Mouse (Mus musculus): ENCODE data around the gene Fbp2. TPM values are rescaled to one million over a fixed set of nuclear protein-coding genes. Genes with fewer than 3 reads are reported as not detected.

The Fbp2 gene
- polyA plus RNA-seq, 2 experiments = 0.02 TPM; not detected in 1

GRCm38 (mm10) chr13:62877247-62877646 is 19.0 kb upstream of the Fbp2 start:
- 32% methylated on average over 5 of the region's 5 CpGs for WGBS (ENCODE audit: insufficient replicate concordance)
- H3K4me1 ChIP-seq (replicated peaks; ENCODE audit: control insufficient read depth in 2 of 2, insufficient read depth in 2 of 2, low read length in 1 of 2) = 0 out of 4 replicates have a peak, but pooled peaks cover 0 to 2% of the 10 kb centered on the region in 2 experiments
- H3K9me3 ChIP-seq (ENCODE audit: control insufficient read depth, low read length) = no peaks in the 10 kb centered on the region
- H3K4me3 ChIP-seq (ENCODE audit: insufficient read depth in 1 of 2, low read depth in 2 of 2, low read length in 2 of 2) = no peak overlapping the region
- no peaks in the 10 kb centered on the region for H3K36me3 ChIP-seq (replicated peaks; ENCODE audit: control insufficient read depth, insufficient read depth, low read depth)
- no peaks in the 10 kb centered on the region for H3K27me3 ChIP-seq (ENCODE audit: control insufficient read depth, insufficient read depth, low read length)
- H3K4me2 ChIP-seq (ENCODE audit: low read depth) = no peak overlapping the region
- H3K9ac ChIP-seq (replicated peaks) = no peak overlapping the region
- DNase-seq (ENCODE audit: low read depth in 3 of 3, low spot score in 3 of 3) (no peak), ATAC-seq (ENCODE audit: insufficient read depth) (no peak)
- no peak for TF ChIP-seq CTCF (IDR thresholded peaks at IDR 0.05; ENCODE audit: low read depth)
- H3K27ac ChIP-seq = no peak overlapping the region

- WGBS (ENCODE audit: insufficient replicate concordance) = 58% methylated on average over 1 of the region's 1 CpGs
- no peaks in the 10 kb centered on the region for H3K36me3 ChIP-seq (replicated peaks; ENCODE audit: control insufficient read depth, insufficient read depth, low read depth)
- H3K4me1 ChIP-seq (replicated peaks; ENCODE audit: control insufficient read depth in 2 of 2, insufficient read depth in 2 of 2, low read length in 1 of 2) = 0 out of 4 replicates have a peak, but pooled peaks cover 0 to 2% of the 10 kb centered on the region in 2 experiments
- no peak overlapping the region for H3K27ac ChIP-seq
- no peak overlapping the region for H3K9ac ChIP-seq (replicated peaks)
- H3K4me2 ChIP-seq (ENCODE audit: low read depth) = no peak overlapping the region
- DNase-seq (ENCODE audit: low read depth in 3 of 3, low spot score in 3 of 3) (no peak), ATAC-seq (ENCODE audit: insufficient read depth) (no peak)
- no peak for TF ChIP-seq EP300 (IDR thresholded peaks at IDR 0.05; ENCODE audit: low read depth)
- no peak for TF ChIP-seq CTCF (IDR thresholded peaks at IDR 0.05; ENCODE audit: low read depth)
- no peak overlapping the region for H3K4me3 ChIP-seq (ENCODE audit: insufficient read depth in 1 of 2, low read depth in 2 of 2, low read length in 2 of 2)
- no peaks in the 10 kb centered on the region for H3K9me3 ChIP-seq (ENCODE audit: control insufficient read depth, low read length)
- H3K27me3 ChIP-seq (ENCODE audit: control insufficient read depth, insufficient read depth, low read length) = no peaks in the 10 kb centered on the region
These were observed 17.9 kb upstream of the Fbp2 start for GRCm38 (mm10) chr13:62876111-62876510.

GRCm38 (mm10) chr13:62872252-62872651 is 14.0 kb upstream of the Fbp2 start:
- Histone ChIP-seq H3K4me3 (ENCODE audit: insufficient read depth in 1 of 2, low read depth in 2 of 2, low read length in 2 of 2) (no peak overlapping the region), H3K4me2 (ENCODE audit: low read depth) (no peak overlapping the region), H3K9me3 (ENCODE audit: control insufficient read depth, low read length) (no peaks in the 10 kb centered on the region), H3K27me3 (ENCODE audit: control insufficient read depth, insufficient read depth, low read length) (no peaks in the 10 kb centered on the region), H3K36me3 (replicated peaks; ENCODE audit: control insufficient read depth, insufficient read depth, low read depth) (no peaks in the 10 kb centered on the region), H3K4me1 (replicated peaks; ENCODE audit: control insufficient read depth in 2 of 2, insufficient read depth in 2 of 2, low read length in 1 of 2) (no peaks in the 10 kb centered on the region), H3K27ac (no peak overlapping the region), H3K9ac (replicated peaks) (no peak overlapping the region)
- ATAC-seq (ENCODE audit: insufficient read depth) = no peak
- WGBS (ENCODE audit: insufficient replicate concordance) = 51% methylated on average over 3 of the region's 3 CpGs
- TF ChIP-seq CTCF (IDR thresholded peaks at IDR 0.05; ENCODE audit: low read depth) (no peak), EP300 (IDR thresholded peaks at IDR 0.05; ENCODE audit: low read depth) (no peak)
- DNase-seq (ENCODE audit: low read depth in 3 of 3, low spot score in 3 of 3) = no peak

- H3K27me3 ChIP-seq (ENCODE audit: control insufficient read depth, insufficient read depth, low read length) = no peaks in the 10 kb centered on the region
- H3K27ac ChIP-seq = no peak overlapping the region
- TF ChIP-seq EP300 (IDR thresholded peaks at IDR 0.05; ENCODE audit: low read depth) (no peak), CTCF (IDR thresholded peaks at IDR 0.05; ENCODE audit: low read depth) (no peak)
- no peak overlapping the region for H3K4me2 ChIP-seq (ENCODE audit: low read depth)
- H3K4me3 ChIP-seq (ENCODE audit: insufficient read depth in 1 of 2, low read depth in 2 of 2, low read length in 2 of 2) = no peak overlapping the region
- DNase-seq (ENCODE audit: low read depth in 3 of 3, low spot score in 3 of 3) = no peak
- ATAC-seq (ENCODE audit: insufficient read depth) = no peak
- no peaks in the 10 kb centered on the region for H3K36me3 ChIP-seq (replicated peaks; ENCODE audit: control insufficient read depth, insufficient read depth, low read depth)
- H3K9ac ChIP-seq (replicated peaks) = no peak overlapping the region
- no peaks in the 10 kb centered on the region for H3K4me1 ChIP-seq (replicated peaks; ENCODE audit: control insufficient read depth in 2 of 2, insufficient read depth in 2 of 2, low read length in 1 of 2)
- 72% methylated on average over 2 of the region's 2 CpGs for WGBS (ENCODE audit: insufficient replicate concordance)
- H3K9me3 ChIP-seq (ENCODE audit: control insufficient read depth, low read length) = no peaks in the 10 kb centered on the region
These were observed 12.4 kb upstream of the Fbp2 start for GRCm38 (mm10) chr13:62870605-62871004.

- no peak overlapping the region for H3K4me3 ChIP-seq (ENCODE audit: insufficient read depth in 1 of 2, low read depth in 2 of 2, low read length in 2 of 2)
- H3K27me3 ChIP-seq (ENCODE audit: control insufficient read depth, insufficient read depth, low read length) = no peaks in the 10 kb centered on the region
- H3K4me2 ChIP-seq (ENCODE audit: low read depth) = no peak overlapping the region
- DNase-seq (ENCODE audit: low read depth in 3 of 3, low spot score in 3 of 3) (no peak), ATAC-seq (ENCODE audit: insufficient read depth) (no peak)
- no peak overlapping the region for H3K27ac ChIP-seq
- H3K36me3 ChIP-seq (replicated peaks; ENCODE audit: control insufficient read depth, insufficient read depth, low read depth) = no peaks in the 10 kb centered on the region
- H3K9ac ChIP-seq (replicated peaks) = no peak overlapping the region
- no peaks in the 10 kb centered on the region for H3K4me1 ChIP-seq (replicated peaks; ENCODE audit: control insufficient read depth in 2 of 2, insufficient read depth in 2 of 2, low read length in 1 of 2)
- WGBS (ENCODE audit: insufficient replicate concordance) = 73% methylated on average over 4 of the region's 4 CpGs
- TF ChIP-seq CTCF (IDR thresholded peaks at IDR 0.05; ENCODE audit: low read depth) = no peak
- TF ChIP-seq EP300 (IDR thresholded peaks at IDR 0.05; ENCODE audit: low read depth) = no peak
- no peaks in the 10 kb centered on the region for H3K9me3 ChIP-seq (ENCODE audit: control insufficient read depth, low read length)
These were observed 8.6 kb upstream of the Fbp2 start for GRCm38 (mm10) chr13:62866817-62867216.
